Mouse (Mus musculus): ENCODE results near the gene Actr1a.

The Actr1a gene

DNA sequence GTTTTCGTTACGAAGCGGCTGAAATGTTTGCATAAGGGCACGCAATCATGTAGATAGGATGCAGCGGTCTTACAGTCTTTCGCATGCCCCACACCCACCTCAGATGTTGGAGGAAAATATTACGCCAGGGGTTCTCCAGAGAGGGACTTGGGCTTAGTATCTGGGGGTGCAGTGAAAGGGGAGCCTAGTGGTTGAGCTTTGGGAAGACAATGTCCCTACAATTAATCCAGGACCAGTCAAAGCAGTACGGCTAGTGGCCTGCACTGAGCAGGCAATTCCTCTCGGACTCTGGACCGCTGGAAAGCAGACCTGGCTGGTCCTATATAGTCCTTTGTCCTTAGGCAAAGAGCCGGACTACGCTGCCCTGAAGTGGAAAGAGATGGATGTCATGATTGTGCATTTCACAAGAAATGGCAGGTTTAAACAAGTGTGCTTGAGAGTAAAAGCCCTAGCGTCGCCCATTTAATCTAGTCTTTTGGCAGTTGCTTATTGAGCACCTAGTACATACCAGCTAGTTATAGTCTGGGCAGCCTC is 68.0 kb downstream of the Actr1a start:
- DNase-seq (ENCODE audit: low spot score in 2 of 2), result peak in 1 of 2 experiments; percentile 5
